Mouse (Mus musculus) hindbrain, postnatal 0 days (tissue): ENCODE measurements at regions not wholly inside any gene's neighbourhood (a gene's known extent, or its start where the extent isn't known, plus 50 kb on each side); places are given as distances from the start of the nearest gene placed in this dataset.

Experiments used
- ATAC-seq: fragments of 200-750 bp; cut with Nextera tagmentation; 2 replicates; pipeline ENCODE4 v1.8.0; 2017; ENCODE audit warnings: mild to moderate bottlenecking, moderate TSS enrichment, moderate library complexity
- DNase-seq: peaks from one replicate; pipeline ENCODE4 v3.0.0-alpha.2; 2015; ENCODE audit warnings: low spot score
- H3K27ac ChIP-seq: fragments of 300-500 bp; sonication (generic); 2 replicates; pipeline ENCODE4 v1.5.1; 2014; ENCODE audit warnings: mild to moderate bottlenecking
- H3K27me3 ChIP-seq: fragments of 300-500 bp; sonication (generic); 2 replicates; pipeline ENCODE4 v1.6.1; 2014; ENCODE audit warnings: low read length, mixed read lengths; ENCODE audit not compliant: insufficient read depth
- H3K36me3 ChIP-seq: fragments of 300-500 bp; sonication (generic); 2 replicates; pipeline ENCODE4 v1.6.1; 2014; ENCODE audit warnings: low read length, mixed read lengths; ENCODE audit not compliant: insufficient read depth
- H3K4me1 ChIP-seq: fragments of 300-500 bp; sonication (generic); 2 replicates; pipeline ENCODE4 v1.6.1; 2014; ENCODE audit warnings: antibody characterized with exemption, low read length, mixed read lengths; ENCODE audit not compliant: insufficient read depth
- H3K4me2 ChIP-seq: fragments of 300-500 bp; sonication (generic); 2 replicates; pipeline ENCODE4 v1.6.1; 2014; ENCODE audit warnings: low read depth, mild to moderate bottlenecking, low read length, moderate library complexity, mixed read lengths
- H3K4me3 ChIP-seq: fragments of 300-500 bp; sonication (generic); 2 replicates; pipeline ENCODE4 v1.5.1; 2014; ENCODE audit warnings: low read length
- H3K9ac ChIP-seq: fragments of 300-500 bp; sonication (generic); replicated peaks from 2 replicates; pipeline ENCODE4 v1.6.1; 2014; ENCODE audit warnings: mild to moderate bottlenecking, low read length, moderate library complexity, mixed read lengths
- H3K9me3 ChIP-seq: fragments of 300-500 bp; sonication (generic); 2 replicates; pipeline ENCODE4 v1.6.1; 2016; ENCODE audit warnings: low read length, mixed read lengths
- CTCF ChIP-seq: IDR thresholded peaks from 2 replicates; pipeline ENCODE4 v1.5.1; 2016; ENCODE audit warnings: antibody characterized with exemption, control low read depth, low read depth
- WGBS: fragments of 180-500 bp; shearing (Covaris S2); extraction: QIAGEN DNeasy Blood & Tissue Kit; methylation state at CpG from one replicate; pipeline ENCODE4 v1.1.7; 2014; 5-methylcytosine and 5-hydroxymethylcytosine counted together

DNA sequence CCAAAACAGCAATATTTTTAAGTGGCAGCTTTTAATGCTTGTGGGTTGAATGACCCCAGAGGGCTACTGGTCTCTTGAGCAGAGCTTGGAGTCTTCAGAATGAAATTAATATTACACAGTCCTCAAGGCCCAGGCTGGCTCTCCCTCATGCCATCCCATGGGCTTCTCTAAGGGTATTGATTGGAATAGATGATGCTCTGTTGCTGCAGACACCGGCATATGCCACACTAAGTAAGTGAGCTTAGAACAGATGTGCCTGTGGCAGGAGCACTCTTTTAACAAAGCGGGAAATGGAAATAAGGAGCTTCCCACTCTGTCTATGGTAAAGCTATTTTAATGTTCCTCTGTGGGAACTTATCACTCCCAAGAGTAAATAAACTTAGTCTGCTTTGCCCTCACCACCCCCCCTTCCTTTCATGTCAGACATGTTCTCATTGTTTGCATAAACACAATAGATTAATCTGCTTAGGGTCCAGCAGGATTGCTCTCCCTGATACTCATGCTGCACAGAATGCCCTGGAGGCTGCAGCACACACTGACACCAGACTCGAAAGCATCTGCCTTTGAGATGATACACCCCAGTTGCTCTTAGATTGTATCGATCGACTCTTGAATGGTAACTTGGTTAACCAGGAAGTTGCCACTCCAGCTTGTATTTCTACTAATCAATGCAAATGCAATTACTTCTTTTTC, 294.5 kb upstream of the Adamts16 start:
- Histone ChIP-seq H3K27me3 (no peaks in the 10 kb centered on the region), H3K27ac (no peak overlapping the region), H3K4me2 (no peak overlapping the region), H3K9ac (no peak overlapping the region), H3K4me3 (no peak overlapping the region), H3K36me3 (no peaks in the 10 kb centered on the region), H3K9me3 (no peaks in the 10 kb centered on the region), H3K4me1 (no peaks in the 10 kb centered on the region)
- DNase-seq (no peak), ATAC-seq (no peak)
- no peak for TF ChIP-seq CTCF
- 36% methylated on average over 5 of the region's 5 CpGs for WGBS

DNA sequence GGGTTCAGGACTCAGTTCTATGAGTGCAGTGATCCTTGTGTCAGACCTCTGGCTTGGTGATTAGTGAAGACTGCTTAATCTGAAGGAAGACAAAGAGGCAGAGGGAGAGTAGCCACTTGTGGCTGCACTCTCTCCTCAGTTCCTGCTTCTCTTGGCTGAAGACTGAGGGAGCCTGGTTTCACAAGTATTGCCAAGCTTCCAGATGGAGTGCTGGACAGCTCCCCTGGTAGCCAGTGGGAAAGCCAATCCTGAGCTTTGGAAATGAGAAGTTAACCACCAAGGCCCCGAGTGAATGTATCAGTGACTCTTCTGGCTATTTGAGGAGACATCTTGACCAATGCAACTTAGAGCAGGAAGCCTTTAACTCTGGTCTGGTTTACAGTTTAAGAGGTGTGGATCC, 279.9 kb upstream of the Adamts16 start:
- TF ChIP-seq CTCF: no peak
- WGBS: 20% methylated on average over 1 of the region's 1 CpGs
- no peak for ATAC-seq

DNA sequence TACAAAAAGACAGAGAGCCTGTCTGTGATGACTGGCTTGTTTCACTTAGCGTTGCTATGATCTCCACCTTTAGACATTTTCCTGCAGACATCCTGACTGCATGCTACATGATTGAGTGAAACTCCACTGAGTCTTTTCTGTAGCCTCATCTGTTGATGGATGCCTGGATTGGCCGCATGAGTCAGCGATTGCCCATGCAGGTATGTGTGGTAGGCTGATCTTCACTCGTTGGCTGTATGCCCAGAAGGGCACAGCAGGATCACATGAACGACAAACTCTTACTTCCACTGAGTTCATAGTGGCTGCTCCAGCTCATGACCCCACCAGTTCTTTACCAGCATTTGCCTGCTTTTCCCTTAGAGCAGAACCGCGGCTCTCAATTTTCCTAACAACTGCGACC, 266.6 kb upstream of the Adamts16 start:
- TF ChIP-seq CTCF: no peak
- H3K4me2 ChIP-seq: no peak overlapping the region
- no peaks in the 10 kb centered on the region; the same call in 1 of the 2 replicates for H3K4me1 ChIP-seq
- no peak overlapping the region for H3K4me3 ChIP-seq
- whole genome bisulfite sequencing: 76% methylated on average over 8 of the region's 8 CpGs
- no peak overlapping the region for H3K27ac ChIP-seq
- no peak overlapping the region for H3K9ac ChIP-seq
- ATAC-seq (no peak), DNase-seq (no peak)
- 0 out of 2 replicates have a peak, but pooled peaks cover 7% of the 10 kb centered on the region for H3K27me3 ChIP-seq
- H3K9me3 ChIP-seq: no peaks in the 10 kb centered on the region
- no peaks in the 10 kb centered on the region for H3K36me3 ChIP-seq

More for the DNA sequence above, 279.9 kb upstream of the Adamts16 start:
- Histone ChIP-seq H3K27me3 (no peaks in the 10 kb centered on the region), H3K4me1 (no peaks in the 10 kb centered on the region), H3K27ac (no peak overlapping the region), H3K4me2 (no peak overlapping the region), H3K9me3 (0 out of 2 replicates have a peak, but pooled peaks cover 2% of the 10 kb centered on the region), H3K4me3 (no peak overlapping the region), H3K36me3 (no peaks in the 10 kb centered on the region), H3K9ac (no peak overlapping the region)
- peak; percentile 45 for DNase-seq

GRCm38 (mm10) chr13:71105229-71105838, 263.7 kb upstream of the Adamts16 start:
- 11% methylated on average over 18 of the region's 18 CpGs for WGBS
- H3K4me3 ChIP-seq: peak overlapping the region; percentile 36
- ATAC-seq (peak; percentile 89), DNase-seq (peak; percentile 90)
- H3K9me3 ChIP-seq: no peaks in the 10 kb centered on the region
- no peaks in the 10 kb centered on the region; the same call in 1 of the 2 replicates for H3K4me1 ChIP-seq
- no peaks in the 10 kb centered on the region for H3K36me3 ChIP-seq
- H3K27ac ChIP-seq: no peak overlapping the region; the same call in 1 of the 2 replicates
- H3K4me2 ChIP-seq: peak overlapping the region; percentile 84
- peak overlapping the region; percentile 50 for H3K9ac ChIP-seq
- 0 out of 2 replicates have a peak, but pooled peaks cover 7% of the 10 kb centered on the region for H3K27me3 ChIP-seq
- TF ChIP-seq CTCF: peak; percentile 98

GRCm38 (mm10) chr13:71104419-71105228, 263.0 kb upstream of the Adamts16 start:
- H3K9me3 ChIP-seq: no peaks in the 10 kb centered on the region
- peak overlapping the region; percentile 50 for H3K9ac ChIP-seq
- peak overlapping the region; percentile 84 for H3K4me2 ChIP-seq
- H3K4me3 ChIP-seq: peak overlapping the region; percentile 36
- 10% methylated on average over 22 of the region's 22 CpGs for WGBS
- no peaks in the 10 kb centered on the region; the same call in 1 of the 2 replicates for H3K4me1 ChIP-seq
- 0 out of 2 replicates have a peak, but pooled peaks cover 7% of the 10 kb centered on the region for H3K27me3 ChIP-seq
- ATAC-seq (peak; percentile 60; the same call in 1 of the 2 replicates), DNase-seq (peak; percentile 45)
- H3K27ac ChIP-seq: peak overlapping the region; percentile 26; the same call in 1 of the 2 replicates
- no peak for TF ChIP-seq CTCF
- H3K36me3 ChIP-seq: no peaks in the 10 kb centered on the region

DNA sequence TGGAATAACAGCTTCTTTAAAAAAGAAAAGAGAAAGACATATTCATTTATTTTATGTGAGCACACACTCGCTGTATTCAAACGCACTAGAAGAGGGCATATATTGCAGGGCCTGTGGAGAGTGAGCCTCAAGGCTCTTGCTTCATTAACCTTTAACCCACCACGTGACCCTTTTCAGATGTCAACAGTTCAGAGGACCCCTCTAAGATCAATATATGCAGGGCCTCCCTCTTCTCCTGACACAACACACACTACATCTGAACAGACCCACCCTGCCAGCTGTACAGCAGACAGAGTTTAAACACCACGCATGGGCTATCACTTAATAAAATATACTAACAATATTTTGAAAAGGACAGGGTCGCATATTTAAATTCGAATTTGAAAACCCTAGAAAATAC, 242.7 kb upstream of the Adamts16 start:
- no peaks in the 10 kb centered on the region for H3K36me3 ChIP-seq
- no peaks in the 10 kb centered on the region for H3K4me1 ChIP-seq
- no peak overlapping the region for H3K4me2 ChIP-seq
- ATAC-seq: no peak
- no peak overlapping the region for H3K9ac ChIP-seq
- no peaks in the 10 kb centered on the region for H3K27me3 ChIP-seq
- no peak overlapping the region for H3K4me3 ChIP-seq
- no peak overlapping the region for H3K27ac ChIP-seq
- no peak for DNase-seq
- no peak for TF ChIP-seq CTCF
- H3K9me3 ChIP-seq: no peaks in the 10 kb centered on the region
- WGBS: 62% methylated on average over 6 of the region's 6 CpGs
